Mouse (Mus musculus): ENCODE measurements at regions not wholly inside any gene's neighbourhood (a gene's known extent, or its start where the extent isn't known, plus 50 kb on each side); places are given as distances from the start of the nearest gene placed in this dataset.

DNA sequence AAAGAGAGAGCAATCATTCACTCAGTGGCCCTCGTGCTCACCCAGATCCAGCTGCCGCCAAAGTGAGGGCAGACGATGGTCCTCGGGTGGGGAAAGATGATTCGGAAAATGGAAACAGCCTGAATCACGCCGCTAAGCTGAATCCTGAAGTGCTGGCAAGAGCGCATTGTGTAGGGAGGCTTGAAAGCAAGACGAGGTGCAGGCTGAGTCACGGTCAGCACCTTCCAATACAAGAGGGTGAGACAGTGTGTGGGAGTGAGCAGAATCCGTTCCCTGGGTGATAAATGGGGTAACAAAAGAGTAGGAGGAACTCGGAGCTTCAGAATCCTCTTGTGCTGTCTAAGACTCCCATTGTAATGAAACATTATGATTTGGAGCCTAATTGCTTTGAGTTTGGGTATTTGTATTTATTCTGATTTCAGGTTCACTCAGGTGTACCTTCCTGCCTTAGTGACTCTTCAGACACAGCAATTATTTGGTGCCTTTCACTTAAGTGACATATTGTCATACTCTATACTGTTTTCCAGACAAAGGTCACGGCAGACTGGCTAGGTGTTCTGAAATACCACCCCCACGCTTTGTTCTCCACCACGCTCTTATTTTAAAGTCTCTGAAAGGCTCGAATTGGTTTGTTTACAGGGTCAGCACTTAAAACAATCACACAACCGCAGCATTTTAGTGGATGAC, 70.0 kb downstream of the Mbip start:
- H3K36me3 ChIP-seq (ENCODE audit: control insufficient read depth, insufficient read depth, low read length): no peaks in the 10 kb centered on the region
- H3K4me3 ChIP-seq (ENCODE audit: low read depth, low read length): no peak overlapping the region
- TF ChIP-seq CTCF (IDR thresholded peaks at IDR 0.05; ENCODE audit: extremely low read depth, insufficient read length, insufficient replicate concordance, low read depth, low read length) (no peak), POLR2A (IDR thresholded peaks at IDR 0.05; ENCODE audit: low read depth, low read length) (no peak)
- H3K4me1 ChIP-seq (ENCODE audit: control insufficient read depth, insufficient read depth, insufficient read length, low read length): no peaks in the 10 kb centered on the region
- H3K27me3 ChIP-seq (ENCODE audit: control insufficient read depth, insufficient read depth, low read length): no peaks in the 10 kb centered on the region
- 50% methylated on average over 17 of the region's 17 CpGs for WGBS
- no peak overlapping the region for H3K27ac ChIP-seq (ENCODE audit: insufficient read depth, low read depth, low read length)

DNA sequence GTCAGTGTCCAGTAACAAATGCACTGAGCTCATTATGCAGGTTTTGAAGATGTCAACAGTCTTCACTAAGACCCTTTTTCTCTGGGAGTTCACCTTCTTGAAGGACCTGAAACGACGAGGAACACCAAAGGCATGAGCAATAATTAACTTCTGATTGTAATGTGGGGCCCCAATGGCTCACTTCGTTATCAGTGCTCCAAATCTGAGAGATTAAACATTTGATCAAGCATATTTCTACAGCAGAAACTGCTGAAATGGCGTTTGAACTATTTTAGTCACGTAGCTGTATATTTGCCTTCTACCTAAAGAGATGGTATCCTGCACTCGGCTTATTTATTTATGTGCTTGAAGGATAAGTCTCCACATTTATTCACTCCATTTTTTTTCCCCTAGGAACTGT, 80.6 kb downstream of the Mbip start:
- H3K4me3 ChIP-seq (ENCODE audit: low read depth, low read length): no peak overlapping the region
- H3K36me3 ChIP-seq (ENCODE audit: control insufficient read depth, insufficient read depth, low read length): no peaks in the 10 kb centered on the region
- WGBS: 32% methylated on average over 6 of the region's 6 CpGs
- no peaks in the 10 kb centered on the region for H3K27me3 ChIP-seq (ENCODE audit: control insufficient read depth, insufficient read depth, low read length)
- no peaks in the 10 kb centered on the region for H3K4me1 ChIP-seq (ENCODE audit: control insufficient read depth, insufficient read depth, insufficient read length, low read length)
- TF ChIP-seq POLR2A (IDR thresholded peaks at IDR 0.05; ENCODE audit: low read depth, low read length) (no peak), CTCF (IDR thresholded peaks at IDR 0.05; ENCODE audit: extremely low read depth, insufficient read length, insufficient replicate concordance, low read depth, low read length) (no peak)
- no peak overlapping the region for H3K27ac ChIP-seq (ENCODE audit: insufficient read depth, low read depth, low read length)

DNA sequence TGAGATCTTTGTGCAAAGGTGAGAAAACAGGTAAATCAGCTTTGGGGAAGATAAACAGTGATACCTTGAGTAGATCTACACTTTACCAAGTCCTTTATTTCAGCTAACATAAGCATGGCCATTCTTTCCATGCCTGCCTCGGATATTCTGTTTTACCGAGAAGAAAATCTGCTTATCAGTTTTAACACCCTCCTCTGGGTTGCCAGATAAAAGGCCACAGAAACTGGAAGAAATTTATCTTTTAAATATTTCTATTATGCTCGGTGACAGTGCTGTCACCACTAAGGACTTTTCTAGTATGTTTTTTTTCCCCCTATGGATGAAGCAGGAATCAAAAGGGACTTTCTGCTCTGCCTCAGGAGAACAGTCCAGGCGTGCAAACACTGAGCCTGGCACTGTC, 84.2 kb downstream of the Mbip start:
- no peak overlapping the region for H3K4me3 ChIP-seq (ENCODE audit: low read depth, low read length)
- TF ChIP-seq POLR2A (IDR thresholded peaks at IDR 0.05; ENCODE audit: low read depth, low read length) (no peak), CTCF (IDR thresholded peaks at IDR 0.05; ENCODE audit: extremely low read depth, insufficient read length, insufficient replicate concordance, low read depth, low read length) (no peak)
- no peaks in the 10 kb centered on the region for H3K4me1 ChIP-seq (ENCODE audit: control insufficient read depth, insufficient read depth, insufficient read length, low read length)
- H3K36me3 ChIP-seq (ENCODE audit: control insufficient read depth, insufficient read depth, low read length): no peaks in the 10 kb centered on the region
- no peak overlapping the region for H3K27ac ChIP-seq (ENCODE audit: insufficient read depth, low read depth, low read length)
- 44% methylated on average over 4 of the region's 4 CpGs for WGBS
- H3K27me3 ChIP-seq (ENCODE audit: control insufficient read depth, insufficient read depth, low read length): no peaks in the 10 kb centered on the region

- H3K27ac ChIP-seq (ENCODE audit: insufficient read depth, low read depth, low read length): no peak overlapping the region
- H3K27me3 ChIP-seq (ENCODE audit: control insufficient read depth, insufficient read depth, low read length): no peaks in the 10 kb centered on the region
- no peaks in the 10 kb centered on the region for H3K36me3 ChIP-seq (ENCODE audit: control insufficient read depth, insufficient read depth, low read length)
- no peak overlapping the region for H3K4me3 ChIP-seq (ENCODE audit: low read depth, low read length)
- 72% methylated on average over 14 of the region's 14 CpGs for whole genome bisulfite sequencing
- no peak for TF ChIP-seq POLR2A (IDR thresholded peaks at IDR 0.05; ENCODE audit: low read depth, low read length)
- no peaks in the 10 kb centered on the region for H3K4me1 ChIP-seq (ENCODE audit: control insufficient read depth, insufficient read depth, insufficient read length, low read length)
Measured at GRCm38 (mm10) chr12:56258401-56259050, 87.2 kb downstream of the Mbip start.

DNA sequence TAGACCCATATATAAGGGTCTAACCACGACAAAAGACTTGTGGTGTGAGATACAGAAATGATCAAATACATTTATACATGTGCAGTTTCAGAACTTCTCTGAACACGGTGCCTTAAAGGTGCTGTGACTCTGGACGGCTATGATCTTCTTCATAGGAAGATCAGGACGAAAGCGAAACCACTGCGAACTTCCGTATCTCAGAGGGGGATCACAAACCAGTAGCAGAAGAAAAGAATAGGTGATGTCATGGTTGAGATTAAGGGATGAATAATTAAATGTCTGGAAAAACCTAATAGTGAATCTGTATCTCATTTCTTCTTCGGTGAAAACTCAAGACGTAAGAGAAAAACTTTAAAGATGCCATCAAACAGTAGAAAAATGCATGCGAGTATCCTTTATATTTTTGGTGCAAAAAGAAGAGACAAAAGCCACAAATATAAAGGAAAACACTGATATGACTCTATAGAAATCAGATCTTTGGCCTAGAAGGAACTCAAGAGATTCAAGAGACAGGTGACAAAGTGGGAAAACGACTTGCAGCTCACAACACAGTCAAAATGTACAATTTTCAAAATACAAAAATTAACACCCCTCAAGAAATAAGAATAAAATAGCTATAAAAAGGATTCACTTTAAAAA, 89.3 kb downstream of the Mbip start:
- TF ChIP-seq CTCF (IDR thresholded peaks at IDR 0.05; ENCODE audit: extremely low read depth, insufficient read length, insufficient replicate concordance, low read depth, low read length) (no peak), POLR2A (IDR thresholded peaks at IDR 0.05; ENCODE audit: low read depth, low read length) (no peak)
- 85% methylated on average over 11 of the region's 11 CpGs for WGBS
- no peak overlapping the region for H3K27ac ChIP-seq (ENCODE audit: insufficient read depth, low read depth, low read length)
- no peak overlapping the region for H3K4me3 ChIP-seq (ENCODE audit: low read depth, low read length)
- H3K27me3 ChIP-seq (ENCODE audit: control insufficient read depth, insufficient read depth, low read length): no peaks in the 10 kb centered on the region
- no peaks in the 10 kb centered on the region for H3K36me3 ChIP-seq (ENCODE audit: control insufficient read depth, insufficient read depth, low read length)
- H3K4me1 ChIP-seq (ENCODE audit: control insufficient read depth, insufficient read depth, insufficient read length, low read length): no peaks in the 10 kb centered on the region

- Histone ChIP-seq H3K4me1 (ENCODE audit: control insufficient read depth, insufficient read depth, insufficient read length, low read length) (no peaks in the 10 kb centered on the region), H3K4me3 (ENCODE audit: low read depth, low read length) (no peak overlapping the region), H3K27me3 (ENCODE audit: control insufficient read depth, insufficient read depth, low read length) (no peaks in the 10 kb centered on the region), H3K27ac (ENCODE audit: insufficient read depth, low read depth, low read length) (no peak overlapping the region), H3K36me3 (ENCODE audit: control insufficient read depth, insufficient read depth, low read length) (no peaks in the 10 kb centered on the region)
- TF ChIP-seq POLR2A (IDR thresholded peaks at IDR 0.05; ENCODE audit: low read depth, low read length): no peak
- no peak for TF ChIP-seq CTCF (IDR thresholded peaks at IDR 0.05; ENCODE audit: extremely low read depth, insufficient read length, insufficient replicate concordance, low read depth, low read length)
- WGBS: 35% methylated on average over 7 of the region's 7 CpGs
Measured at GRCm38 (mm10) chr12:56252612-56253444, 92.9 kb downstream of the Mbip start.

- Histone ChIP-seq H3K27me3 (ENCODE audit: control insufficient read depth, insufficient read depth, low read length) (no peaks in the 10 kb centered on the region), H3K4me3 (ENCODE audit: low read depth, low read length) (no peak overlapping the region), H3K36me3 (ENCODE audit: control insufficient read depth, insufficient read depth, low read length) (no peaks in the 10 kb centered on the region), H3K27ac (ENCODE audit: insufficient read depth, low read depth, low read length) (no peak overlapping the region), H3K4me1 (ENCODE audit: control insufficient read depth, insufficient read depth, insufficient read length, low read length) (no peaks in the 10 kb centered on the region)
- WGBS: 18% methylated on average over 3 of the region's 3 CpGs
- TF ChIP-seq POLR2A (IDR thresholded peaks at IDR 0.05; ENCODE audit: low read depth, low read length): no peak
- TF ChIP-seq CTCF (IDR thresholded peaks at IDR 0.05; ENCODE audit: extremely low read depth, insufficient read length, insufficient replicate concordance, low read depth, low read length): no peak
Measured at GRCm38 (mm10) chr12:56250262-56250661, 95.4 kb downstream of the Mbip start.

All from small intestine, adult 2 months (tissue).